Mouse (Mus musculus) liver, embryonic 18 days (tissue): ENCODE data around the gene Mboat1. TPM values are rescaled to one million over a fixed set of nuclear protein-coding genes. Genes with fewer than 3 reads are reported as not detected.

Experiments
- polyA plus RNA-seq: library from polyadenylated mRNA; depleted of rRNA; stranded (reverse); fragments of >200 nt; gene quantifications from 2 replicates; pipeline ENCODE4 v1.2.3, GENCODE M21; 2012; rRNA removed

Gene Mboat1
- polyA plus RNA-seq, result 0.75 and 0.84 TPM in 2 replicates

GRCm38 (mm10) chr13:30136243-30136922 lies at the start of gene Mboat1:
TSS of gene Mboat1 (plus strand) at chr13:30136489.

Other genes starting within 250 kb of the Mboat1 start
- 3.9 and 4.3 TPM in 2 replicates for gene E2f3, start 150.4 kb upstream of the Mboat1 start, polyA plus RNA-seq
- gene Agtr1a, start 200.0 kb downstream of the Mboat1 start, polyA plus RNA-seq, result 39.6 and 40.3 TPM in 2 replicates